Mouse (Mus musculus) heart, postnatal 0 days (tissue): ENCODE measurements at regions not wholly inside any gene's neighbourhood (a gene's known extent, or its start where the extent isn't known, plus 50 kb on each side); places are given as distances from the start of the nearest gene placed in this dataset.

ENCODE experiments used
- CTCF ChIP-seq: IDR thresholded peaks from 2 replicates; pipeline ENCODE4 v1.5.1; 2016; ENCODE audit warnings: antibody characterized with exemption, control low read depth, low read depth
- EP300 ChIP-seq: IDR thresholded peaks from 2 replicates; pipeline ENCODE4 v1.6.1; 2016; ENCODE audit warnings: antibody characterized with exemption, low read depth

- TF ChIP-seq CTCF (no peak), EP300 (no peak)
Measured at GRCm38 (mm10) chr4:31638564-31638963, 325.3 kb upstream of the Map3k7 start.
